Mouse (Mus musculus): Measurements from ENCODE around the gene Sycp2l. TPM values are rescaled to one million over a fixed set of nuclear protein-coding genes. Genes with fewer than 3 reads are reported as not detected.
A peak's percentile ranks its signal among the peaks of the same experiment; 100 is the strongest.

Sycp2l gene
- polyA plus RNA-seq, 1 experiment from 2014 or later = not detected

DNA sequence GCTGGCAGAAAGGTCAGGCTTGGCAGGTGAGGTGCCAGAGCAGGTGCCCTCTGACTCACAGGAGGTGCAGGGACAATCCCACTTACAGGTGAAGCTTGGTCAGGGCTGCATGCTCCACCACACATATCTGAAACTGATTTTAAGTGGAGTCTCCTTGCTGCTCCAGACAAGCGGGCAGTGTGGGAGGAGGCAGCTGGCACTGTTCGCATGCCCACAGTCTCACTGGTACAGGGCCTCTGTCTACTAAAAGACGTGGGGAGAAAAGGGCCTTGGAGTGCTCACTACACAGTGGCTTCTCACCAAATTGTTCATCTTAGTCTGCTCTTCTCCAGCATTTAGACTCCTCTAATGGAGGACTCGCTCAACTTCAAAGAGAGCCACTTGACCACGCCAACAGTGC, 92.1 kb downstream of the Sycp2l start:
- ATAC-seq (ENCODE audit: low read depth) (no peak), DNase-seq (no peak)
- Histone ChIP-seq H3K4me2 (no peak overlapping the region), H3K4me3 (replicated peaks) (no peak overlapping the region), H3K4me1 (replicated peaks) (peaks cover 9% of the 10 kb centered on the region; the same call in 1 of the 2 replicates), H3K27ac (no peak overlapping the region), H3K9me3 (replicated peaks) (no peaks in the 10 kb centered on the region), H3K27me3 (no peaks in the 10 kb centered on the region), H3K36me3 (no peaks in the 10 kb centered on the region), H3K9ac (no peak overlapping the region)
- WGBS (ENCODE audit: insufficient replicate concordance) = 65% methylated on average over 5 of the region's 5 CpGs

DNA sequence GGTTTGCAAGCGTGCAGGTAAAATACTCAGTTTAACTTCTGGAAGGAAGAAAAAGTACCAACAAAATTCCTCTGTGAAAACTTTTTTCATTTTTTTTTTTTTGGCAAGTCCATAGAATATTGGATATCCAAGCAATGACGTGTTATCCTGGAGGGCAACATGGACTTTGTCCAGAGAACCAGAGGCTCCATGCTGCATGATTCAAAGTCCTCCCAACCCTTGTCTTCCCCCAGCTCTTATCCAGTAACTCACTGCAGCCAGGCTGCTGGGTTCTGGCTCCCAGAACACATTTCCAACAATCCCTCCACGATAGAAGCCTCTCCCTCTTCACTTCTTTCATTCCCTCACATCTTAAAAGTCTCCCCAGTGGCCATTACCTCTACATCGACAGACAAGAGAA, 97.2 kb downstream of the Sycp2l start:
- Histone ChIP-seq H3K36me3 (no peaks in the 10 kb centered on the region), H3K4me1 (replicated peaks) (peaks cover 12% of the 10 kb centered on the region; the same call in 1 of the 2 replicates), H3K27me3 (no peaks in the 10 kb centered on the region), H3K9ac (no peak overlapping the region), H3K27ac (0 out of 2 replicates have a peak overlapping the region, but pooled peaks have one; percentile 26), H3K4me3 (replicated peaks) (no peak overlapping the region), H3K4me2 (0 out of 2 replicates have a peak overlapping the region, but pooled peaks have one; percentile 4), H3K9me3 (replicated peaks) (no peaks in the 10 kb centered on the region)
- WGBS (ENCODE audit: insufficient replicate concordance) = 53% methylated on average over 4 of the region's 4 CpGs
- DNase-seq (no peak), ATAC-seq (ENCODE audit: low read depth) (no peak)

DNA sequence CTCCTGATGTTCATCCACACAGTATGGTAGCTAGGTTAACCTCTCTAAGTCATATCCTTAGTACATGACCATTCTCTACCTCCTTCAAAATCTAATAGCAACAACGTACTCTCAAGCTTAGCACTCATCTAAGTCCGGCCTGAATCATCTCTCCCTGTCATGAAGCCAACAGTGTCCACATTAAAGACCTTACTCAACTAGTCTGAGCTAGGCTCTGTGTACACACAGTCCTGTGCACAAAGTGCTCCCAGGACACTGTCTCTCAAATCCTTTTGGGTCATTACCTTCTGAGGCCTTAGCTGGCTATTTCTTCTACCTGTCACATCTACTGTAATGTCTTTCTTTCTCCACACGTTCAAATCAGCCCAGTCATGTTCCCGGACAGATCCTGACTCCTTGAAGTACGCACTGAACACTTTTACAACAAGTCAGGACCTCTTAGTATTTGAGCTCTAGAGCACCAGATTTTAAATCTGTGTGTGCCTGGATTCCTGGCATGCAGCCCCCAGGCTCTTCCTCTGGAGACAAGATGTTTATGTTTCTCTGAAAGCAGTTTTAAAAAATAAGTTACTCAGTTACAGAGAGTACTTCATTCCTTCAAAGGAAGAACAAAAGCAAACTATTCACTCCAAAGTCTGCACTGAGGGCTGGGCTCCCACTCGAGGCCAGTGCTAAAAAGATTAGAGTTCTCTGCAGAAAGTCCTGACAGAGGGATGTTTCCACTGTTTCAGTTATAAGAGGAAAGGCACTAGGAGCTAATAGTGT, 98.6 kb downstream of the Sycp2l start:
- no peak overlapping the region for H3K9ac ChIP-seq
- ATAC-seq (ENCODE audit: low read depth) = no peak
- H3K4me1 ChIP-seq (replicated peaks) = peaks cover 12% of the 10 kb centered on the region; the same call in 1 of the 2 replicates
- no peaks in the 10 kb centered on the region for H3K9me3 ChIP-seq (replicated peaks)
- H3K27me3 ChIP-seq = no peaks in the 10 kb centered on the region
- no peak overlapping the region for H3K4me2 ChIP-seq
- peak overlapping the region; percentile 47; the same call in 1 of the 2 replicates for H3K27ac ChIP-seq
- H3K4me3 ChIP-seq (replicated peaks) = no peak overlapping the region
- WGBS (ENCODE audit: insufficient replicate concordance) = 57% methylated on average over 6 of the region's 6 CpGs
- H3K36me3 ChIP-seq = no peaks in the 10 kb centered on the region
- DNase-seq = no peak

DNA sequence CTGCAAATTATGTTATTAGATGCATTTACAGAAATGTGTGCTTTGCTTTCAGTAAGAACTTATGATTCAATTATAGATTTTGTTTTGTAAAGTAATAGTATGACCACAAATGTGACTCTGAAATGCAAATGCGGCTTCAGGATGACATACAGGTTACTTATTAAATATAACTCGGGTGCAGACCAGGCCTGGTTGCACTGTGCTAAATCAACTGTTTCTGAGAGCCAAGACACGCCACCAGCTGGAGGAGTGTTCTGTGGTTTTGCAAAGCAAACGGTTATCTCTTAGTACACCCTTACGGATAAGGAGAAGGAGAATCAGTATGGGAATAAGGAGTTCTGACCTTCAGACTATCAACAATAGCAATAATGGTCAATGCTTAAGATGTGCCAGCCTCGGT, 101.6 kb downstream of the Sycp2l start:
- no peak for DNase-seq
- H3K4me1 ChIP-seq (replicated peaks) = peaks cover 21% of the 10 kb centered on the region
- H3K27me3 ChIP-seq = peaks cover 16% of the 10 kb centered on the region
- no peak overlapping the region for H3K4me3 ChIP-seq (replicated peaks)
- no peak overlapping the region for H3K27ac ChIP-seq
- H3K36me3 ChIP-seq = no peaks in the 10 kb centered on the region
- no peak overlapping the region for H3K9ac ChIP-seq
- 39% methylated on average over 6 of the region's 6 CpGs for WGBS (ENCODE audit: insufficient replicate concordance)
- H3K9me3 ChIP-seq (replicated peaks) = no peaks in the 10 kb centered on the region
- peak overlapping the region; percentile 21; the same call in 1 of the 2 replicates for H3K4me2 ChIP-seq
- ATAC-seq (ENCODE audit: low read depth) = no peak

DNA sequence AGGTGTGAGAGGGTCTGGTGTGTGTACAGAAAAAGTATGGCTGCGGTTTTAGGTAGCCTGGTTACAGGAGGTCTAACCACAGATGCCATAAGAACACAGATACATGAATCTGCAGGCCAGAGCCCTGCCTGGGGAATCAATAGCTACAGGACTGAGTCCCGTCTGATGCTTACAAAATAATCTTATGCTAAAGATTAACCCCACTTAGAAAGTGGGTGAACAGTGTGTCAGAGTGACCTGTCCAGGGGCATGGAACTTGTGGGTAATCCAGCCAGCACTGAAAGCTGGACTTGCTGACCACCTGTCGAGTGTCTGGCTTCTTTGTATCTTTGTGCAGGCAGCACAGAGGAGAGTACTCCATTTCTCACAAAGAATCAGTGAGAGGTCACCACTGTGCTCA, 102.1 kb downstream of the Sycp2l start:
- Histone ChIP-seq H3K4me2 (peak overlapping the region; percentile 21; the same call in 1 of the 2 replicates), H3K4me3 (replicated peaks) (no peak overlapping the region), H3K36me3 (no peaks in the 10 kb centered on the region), H3K27ac (no peak overlapping the region), H3K4me1 (replicated peaks) (peaks cover 21% of the 10 kb centered on the region), H3K27me3 (peaks cover 19% of the 10 kb centered on the region), H3K9me3 (replicated peaks) (no peaks in the 10 kb centered on the region), H3K9ac (no peak overlapping the region)
- WGBS (ENCODE audit: insufficient replicate concordance) = 46% methylated on average over 3 of the region's 3 CpGs
- DNase-seq (no peak), ATAC-seq (ENCODE audit: low read depth) (no peak)

DNA sequence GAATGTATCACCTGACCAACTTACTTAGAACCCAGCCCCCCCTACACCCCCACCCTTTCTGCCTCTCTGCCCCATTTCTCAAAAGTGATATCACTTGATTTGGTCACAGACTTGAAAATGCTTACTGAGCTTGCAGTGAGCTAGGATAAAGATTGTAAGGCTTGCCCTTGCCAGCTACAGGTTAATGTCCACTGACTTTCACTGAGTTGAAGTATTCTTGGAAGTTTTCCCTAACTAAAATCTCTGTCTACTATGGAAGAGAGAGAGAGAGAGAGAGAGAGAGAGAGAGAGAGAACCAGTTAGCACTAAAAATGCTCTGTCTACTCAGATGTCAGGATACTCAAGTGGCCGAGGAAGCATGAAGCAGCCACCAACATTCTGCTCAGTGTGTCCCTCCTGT, 104.9 kb downstream of the Sycp2l start:
- H3K36me3 ChIP-seq = no peaks in the 10 kb centered on the region
- no peak for ATAC-seq (ENCODE audit: low read depth)
- no peak overlapping the region for H3K27ac ChIP-seq
- H3K4me3 ChIP-seq (replicated peaks) = peak overlapping the region; percentile 63
- no peak overlapping the region; the same call in 1 of the 2 replicates for H3K9ac ChIP-seq
- peaks cover 19% of the 10 kb centered on the region for H3K27me3 ChIP-seq
- DNase-seq = no peak
- H3K9me3 ChIP-seq (replicated peaks) = no peaks in the 10 kb centered on the region
- WGBS (ENCODE audit: insufficient replicate concordance) = 54% methylated on average over 1 of the region's 1 CpGs
- H3K4me1 ChIP-seq (replicated peaks) = peaks cover 14% of the 10 kb centered on the region
- peak overlapping the region; percentile 71 for H3K4me2 ChIP-seq

DNA sequence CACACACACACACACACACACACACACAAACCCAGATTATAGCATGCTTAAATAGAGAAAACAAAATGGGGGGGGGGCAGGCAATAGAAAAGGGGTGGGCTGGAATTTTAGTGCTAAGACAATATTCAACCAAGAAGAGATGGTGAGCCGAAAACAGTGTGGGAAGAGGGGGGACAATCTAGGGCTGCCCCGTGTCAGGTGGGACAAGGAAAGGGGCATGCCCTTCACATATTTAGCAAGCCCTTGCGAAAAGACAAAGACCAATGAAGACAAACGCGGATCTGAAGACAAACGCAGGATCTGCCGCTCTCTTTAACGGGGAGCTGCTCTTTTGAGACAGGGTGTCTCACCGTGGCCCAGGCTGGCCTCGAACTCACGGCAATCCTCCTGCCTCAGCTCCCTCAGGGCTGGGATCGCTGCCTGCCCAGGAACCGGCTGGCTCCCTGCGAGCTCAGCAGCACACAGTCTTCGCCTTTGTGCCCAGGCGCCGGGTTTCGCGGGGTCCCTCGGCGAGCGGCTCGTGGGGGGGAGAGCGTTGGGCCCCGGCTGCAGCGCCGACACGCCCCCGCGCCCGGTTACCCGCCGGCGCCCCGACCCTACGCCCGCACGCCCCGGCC, 105.7 kb downstream of the Sycp2l start:
- no peaks in the 10 kb centered on the region for H3K9me3 ChIP-seq (replicated peaks)
- ATAC-seq (ENCODE audit: low read depth) (no peak; the same call in 1 of the 2 replicates), DNase-seq (no peak)
- no peaks in the 10 kb centered on the region for H3K36me3 ChIP-seq
- peaks cover 14% of the 10 kb centered on the region for H3K4me1 ChIP-seq (replicated peaks)
- 3% methylated on average over 38 of the region's 39 CpGs for WGBS (ENCODE audit: insufficient replicate concordance)
- peaks cover 19% of the 10 kb centered on the region for H3K27me3 ChIP-seq
- peak overlapping the region; percentile 71 for H3K4me2 ChIP-seq
- peak overlapping the region; percentile 65 for H3K9ac ChIP-seq
- H3K27ac ChIP-seq = no peak overlapping the region
- peak overlapping the region; percentile 63 for H3K4me3 ChIP-seq (replicated peaks)

DNA sequence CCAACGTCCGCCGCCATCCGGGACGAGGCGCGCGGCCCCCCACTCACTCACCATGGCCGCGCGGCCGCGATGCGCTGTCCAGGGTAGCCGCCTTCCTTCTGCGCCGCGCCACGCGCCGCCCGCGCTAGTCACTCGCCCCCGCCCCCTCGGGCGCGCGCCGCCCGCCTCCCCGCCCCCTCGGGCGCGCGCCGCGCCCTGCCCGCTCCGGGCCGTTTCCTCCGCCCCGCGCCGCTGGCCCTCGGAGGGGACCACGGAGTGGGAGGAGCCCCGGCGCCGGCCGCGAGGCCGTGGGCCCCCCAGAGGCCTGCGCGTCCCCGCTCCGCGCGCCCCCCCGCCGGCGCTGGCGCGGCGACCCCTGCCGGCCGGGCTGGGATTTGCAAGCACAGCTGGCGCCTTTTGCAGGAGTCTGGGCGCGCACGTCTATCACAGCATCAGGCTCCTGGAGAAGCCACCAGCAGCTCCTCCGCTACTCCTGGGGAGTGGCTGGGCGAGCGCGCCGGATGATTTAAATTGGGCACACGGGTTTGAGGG, 106.3 kb downstream of the Sycp2l start, which contains the start of gene Elovl2:
TSS of gene Elovl2 (minus strand) at position 102 of the 531 bp plus-strand sequence.
- H3K27ac ChIP-seq = no peak within 1 kb of the TSS
- WGBS (ENCODE audit: insufficient replicate concordance) = 2% methylated on average over 54 of the region's 77 CpGs
- peak within 1 kb of the TSS; percentile 71 for H3K4me2 ChIP-seq
- H3K9me3 ChIP-seq (replicated peaks) = no peaks in the 10 kb centered on the region
- peak; percentile 83 for ATAC-seq (ENCODE audit: low read depth)
- peaks cover 19% of the 10 kb centered on the region for H3K27me3 ChIP-seq
- peak within 1 kb of the TSS; percentile 65 for H3K9ac ChIP-seq
- peak within 1 kb of the TSS; percentile 63 for H3K4me3 ChIP-seq (replicated peaks)
- peak; percentile 43 for DNase-seq
- no peaks in the 10 kb centered on the region for H3K36me3 ChIP-seq
- H3K4me1 ChIP-seq (replicated peaks) = peaks cover 14% of the 10 kb centered on the region

Other genes with a start within 250 kb of the Sycp2l start
- gene Pak1ip1, start 113.3 kb upstream of the Sycp2l start, polyA plus RNA-seq (2015; fragmentation: Nextera tagmentation; extraction: Ambion mirVana) = 76.6 and 81.3 TPM in 2 replicates
- 859 and 925 TPM in 2 replicates for gene Tmem14c, start 98.0 kb upstream of the Sycp2l start, polyA plus RNA-seq (2015; fragmentation: Nextera tagmentation; extraction: Ambion mirVana)
- 0.20 and 0.21 TPM in 2 replicates for gene Mak, start 34.6 kb upstream of the Sycp2l start, polyA plus RNA-seq (2015; fragmentation: Nextera tagmentation; extraction: Ambion mirVana)
- gene Gcm2, start 3.3 kb upstream of the Sycp2l start, polyA plus RNA-seq (2015; fragmentation: Nextera tagmentation; extraction: Ambion mirVana) = not detected in 2 replicates
- gene Elovl2, start 106.1 kb downstream of the Sycp2l start, polyA plus RNA-seq (2015; fragmentation: Nextera tagmentation; extraction: Ambion mirVana) = 24.3 and 34.8 TPM in 2 replicates
- 5.4 and 6.6 TPM in 2 replicates for gene Smim13, start 135.5 kb downstream of the Sycp2l start, polyA plus RNA-seq (2015; fragmentation: Nextera tagmentation; extraction: Ambion mirVana)
- gene Gm17364, start 159.7 kb downstream of the Sycp2l start, polyA plus RNA-seq (2015; fragmentation: Nextera tagmentation; extraction: Ambion mirVana) = not detected in 2 replicates